Mouse (Mus musculus) heart, postnatal 14 days (tissue): Measurements from ENCODE around the gene Hao1. TPM values are rescaled to one million over a fixed set of nuclear protein-coding genes. Genes with fewer than 3 reads are reported as not detected.

Experiments
- DNase-seq, 2 experiments: peaks; one replicate each; pipeline ENCODE4 v3.0.0; 2021 to 2022
- intact Hi-C: fragments of 180-260 bp; cut with DNase I; formaldehyde crosslinking; loops from one replicate; pipeline ENCODE4 v1.15.1; 2025
- long read RNA-seq, 2 experiments: library from polyadenylated mRNA; stranded (forward); transcript quantifications; one replicate each; pipeline ENCODE4 v2.0.0; 2021
- total RNA-seq, 2 experiments: library from RNA; stranded (reverse); gene quantifications; 2 replicates each; pipeline ENCODE4 v1.2.3; 2021

Gene Hao1
- not detected for total RNA-seq
- long read RNA-seq, experiment 1: 0 reads
- long read RNA-seq, experiment 2: 0 reads

GRCm38 (mm10) chr2:134554221-134554727 lies at the start of gene Hao1:
Gene Hao1, minus strand, starts transcription at chr2:134554368.
- no peak for DNase-seq
- intact Hi-C loops: no loop called here

GRCm38 (mm10) chr2:134591081-134591694 lies 37.0 kb upstream of the Hao1 start:
- intact Hi-C loops: no loop called here
- no peak for DNase-seq

GRCm38 (mm10) chr2:134585243-134585642 lies 31.1 kb upstream of the Hao1 start:
- intact Hi-C loops: no loop called here
- no peak for DNase-seq

- no peak for DNase-seq
- intact Hi-C loops: no loop called here
Measured at GRCm38 (mm10) chr2:134559422-134559821, 5.3 kb upstream of the Hao1 start.

- no peak for DNase-seq
- intact Hi-C loops: no loop called here
Measured at GRCm38 (mm10) chr2:134552358-134552757, 1.8 kb downstream of the Hao1 start.

GRCm38 (mm10) chr2:134549770-134550169 lies 4.4 kb downstream of the Hao1 start:
- intact Hi-C loops: loop anchor here (1.0 to 10.0 kb wide), 3 partner anchors 128 to 781 kb away; partner anchors contain the start of gene Plcb1
- DNase-seq: peak; percentile 56 to 75

GRCm38 (mm10) chr2:134545116-134545515 lies 9.1 kb downstream of the Hao1 start:
- intact Hi-C loops: loop anchor here (5.0 to 10.0 kb wide), 2 partner anchors 132 to 240 kb away; partner anchors contain the start of gene Plcb1

GRCm38 (mm10) chr2:134544321-134545065 lies 9.7 kb downstream of the Hao1 start:
- intact Hi-C loops: loop anchor here (5.0 to 10.0 kb wide), 2 partner anchors 133 to 240 kb away; partner anchors contain the start of gene Plcb1
- DNase-seq: no peak

More at GRCm38 (mm10) chr2:134545116-134545515, 9.1 kb downstream of the Hao1 start:
- no peak for DNase-seq

GRCm38 (mm10) chr2:134543501-134543900 lies 10.7 kb downstream of the Hao1 start:
- intact Hi-C loops: loop anchor here (10.0 kb wide), 1 partner anchor 241 kb away; the partner anchor contains the start of gene Plcb1

GRCm38 (mm10) chr2:134541019-134541418 lies 13.1 kb downstream of the Hao1 start:
- no peak for DNase-seq
- intact Hi-C loops: loop anchor here (10.0 kb wide), 1 partner anchor 244 kb away; the partner anchor contains the start of gene Plcb1

More at GRCm38 (mm10) chr2:134543501-134543900, 10.7 kb downstream of the Hao1 start:
- DNase-seq: no peak

- DNase-seq: no peak
- intact Hi-C loops: no loop called here
Measured at GRCm38 (mm10) chr2:134538451-134538850, 15.7 kb downstream of the Hao1 start.

GRCm38 (mm10) chr2:134528122-134528810 lies 25.9 kb downstream of the Hao1 start:
- DNase-seq: no peak
- intact Hi-C loops: no loop called here

- intact Hi-C loops: no loop called here
- DNase-seq: peak; percentile 3 to 18
Measured at GRCm38 (mm10) chr2:134527419-134528114, 26.6 kb downstream of the Hao1 start.

- DNase-seq: no peak
- intact Hi-C loops: no loop called here
Measured at GRCm38 (mm10) chr2:134518042-134518441, 36.1 kb downstream of the Hao1 start.

GRCm38 (mm10) chr2:134499777-134500176 lies 54.4 kb downstream of the Hao1 start:
- intact Hi-C loops: no loop called here
- no peak for DNase-seq

GRCm38 (mm10) chr2:134498450-134498849 lies 55.7 kb downstream of the Hao1 start:
- intact Hi-C loops: no loop called here

GRCm38 (mm10) chr2:134488671-134489070 lies 65.5 kb downstream of the Hao1 start:
- no peak for DNase-seq
- intact Hi-C loops: no loop called here

More at GRCm38 (mm10) chr2:134498450-134498849, 55.7 kb downstream of the Hao1 start:
- no peak for DNase-seq

GRCm38 (mm10) chr2:134486055-134486834 lies 67.9 kb downstream of the Hao1 start:
- intact Hi-C loops: no loop called here
- DNase-seq: no peak

GRCm38 (mm10) chr2:134482683-134483082 lies 71.5 kb downstream of the Hao1 start:
- intact Hi-C loops: loop anchor here (2.0 to 5.0 kb wide), 3 partner anchors 690 to 932 kb away; no protein-coding TSS in a partner anchor
- DNase-seq: no peak
